Comparison of ENCODE assay signal across 8 mouse cellular contexts in the genomic region with DNA sequence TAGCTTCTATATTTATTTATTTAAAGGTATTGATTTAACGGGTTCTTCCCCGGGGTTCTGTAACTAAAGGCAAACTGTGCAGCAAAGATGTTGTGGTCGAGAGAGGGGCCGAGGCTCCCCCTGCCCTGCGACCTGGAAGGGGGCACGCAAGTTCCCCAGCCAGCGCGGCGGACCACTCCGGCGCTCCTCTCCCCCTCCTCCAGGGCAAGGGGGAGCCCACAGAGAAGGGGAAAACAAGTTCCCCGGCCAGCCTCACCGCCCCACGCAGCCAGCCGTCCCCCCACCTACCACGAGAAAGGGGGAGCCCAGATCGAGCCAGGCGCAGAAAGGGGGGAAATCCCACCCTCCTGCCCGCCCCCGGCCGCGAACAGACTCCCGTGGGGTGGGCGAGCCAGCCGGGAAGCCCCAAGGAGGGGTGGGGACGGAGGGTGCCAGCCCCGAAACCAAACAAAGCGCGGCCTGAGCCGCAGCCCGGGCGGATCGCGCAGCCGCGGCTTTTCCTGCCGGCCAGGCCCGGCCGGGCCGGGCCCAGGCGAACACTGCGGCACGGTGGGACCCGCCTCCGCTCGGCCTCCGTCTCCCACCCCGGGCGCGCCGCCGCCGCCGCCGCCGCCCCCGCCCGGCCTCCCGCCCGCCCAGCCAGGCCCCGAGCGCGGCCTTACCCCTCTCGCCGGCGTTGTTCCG. TPM values are rescaled to one million over a fixed set of nuclear protein-coding genes. Genes with fewer than 3 reads are reported as not detected.
DNase-seq lines count a peak whose midpoint lies in the region; ATAC-seq and TF ChIP-seq lines count a peak whose summit lies in the region.

No protein-coding gene starts in this region.

- peak overlapping the region; percentile 100 for H3K27ac ChIP-seq in hindbrain, embryonic 15.5 days (replicated peaks)
- H3K27ac ChIP-seq in left cerebral cortex, adult 2 months = peak overlapping the region; percentile 95

- intact Hi-C loops in left cerebral cortex, adult 2 months (cut with DNase I) = loop anchor here (2.0 to 10.0 kb wide), 3 partner anchors 87 to 460 kb away; partner anchors contain the start of genes Foxn2 and Msh6

- peaks cover 29% of the 10 kb centered on the region for H3K4me1 ChIP-seq in hindbrain, embryonic 15.5 days (replicated peaks)

- no peaks in the 10 kb centered on the region for H3K36me3 ChIP-seq in hindbrain, embryonic 15.5 days

- no peak for TF ChIP-seq CTCF in left cerebral cortex, adult 2 months (IDR thresholded peaks at IDR 0.05)

- H3K9ac ChIP-seq in hindbrain, embryonic 15.5 days = peak overlapping the region; percentile 99

- no peaks in the 10 kb centered on the region for H3K27me3 ChIP-seq in hindbrain, embryonic 15.5 days

- no peaks in the 10 kb centered on the region for H3K9me3 ChIP-seq in hindbrain, embryonic 15.5 days

- ATAC-seq in hindbrain, embryonic 15.5 days (ENCODE audit: low FRiP score, low read depth) = peak; percentile 14

- under 1% methylated on average over 34 of the region's 67 CpGs for WGBS in hindbrain, embryonic 15.5 days

- peak overlapping the region; percentile 73 for H3K4me2 ChIP-seq in hindbrain, embryonic 15.5 days

- DNase-seq in T-cell, adult 2 months (ENCODE audit: low spot score) = peak; percentile 80
- DNase-seq in cerebellum, postnatal 10 days = peak; percentile 73 to 78
- DNase-seq in frontal cortex, postnatal 25 days (ENCODE audit: low spot score in 2 of 2) = peak; percentile 22 to 38
- DNase-seq in left cerebral cortex, adult 2 months (ENCODE audit: extremely low spot score in 1 of 2, low spot score in 2 of 2) = peak; percentile 59 to 62
- peak; percentile 69 to 79 for DNase-seq in lung, postnatal 4 days
- peak; percentile 72 to 78 for DNase-seq in right cerebral cortex, postnatal 10 days (ENCODE audit: low spot score in 2 of 2)
- peak; percentile 61 to 63 for DNase-seq in urinary bladder, postnatal 4 days (ENCODE audit: low spot score in 2 of 2)

- peak overlapping the region; percentile 96 for H3K4me3 ChIP-seq in hindbrain, embryonic 15.5 days
- peak overlapping the region; percentile 93 for H3K4me3 ChIP-seq in left cerebral cortex, adult 2 months

RNA-seq across cellular contexts. Expression of gene Fbxo11, which starts 0.6 kb away (rescaled TPM):
- polyA plus RNA-seq in hindbrain, embryonic 15.5 days (2015; fragmentation: Nextera tagmentation; extraction: Ambion mirVana) = 31.5 and 33.0 TPM in 2 replicates
- total RNA-seq in left cerebral cortex, adult 2 months (2021) = 100 to 1,000 TPM; 113 to 128 TPM

Comparison
In these comparisons a context has a peak if more than half of its experiments do, and no peak if none do; other contexts are left out.
1. Peak in every context shown above with its lines: DNase-seq, ATAC-seq, H3K4me3 ChIP-seq and H3K27ac ChIP-seq.
2. DNase-seq: peak in every context shown above with its lines; median percentile 80 in T-cell, adult 2 months; 76 in cerebellum, postnatal 10 days; 75 in right cerebral cortex, postnatal 10 days; 74 in lung, postnatal 4 days; 62 in urinary bladder, postnatal 4 days; 60 in left cerebral cortex, adult 2 months; 30 in frontal cortex, postnatal 25 days.